Mouse (Mus musculus): ENCODE results near the gene Bcl7a. TPM values are rescaled to one million over a fixed set of nuclear protein-coding genes. Genes with fewer than 3 reads are reported as not detected.

Gene Bcl7a
- polyA plus RNA-seq, 1 experiment from 2014 or later: 4.2 TPM

GRCm38 (mm10) chr5:123300496-123301034 is 43.1 kb upstream of the Bcl7a start:
- WGBS: 72% methylated on average over 8 of the region's 8 CpGs
- no peak for TF ChIP-seq CTCF (IDR thresholded peaks at IDR 0.05; ENCODE audit: low read depth)
- H3K4me2 ChIP-seq (replicated peaks; ENCODE audit: low read depth): no peak overlapping the region

GRCm38 (mm10) chr5:123301780-123302521 is 41.7 kb upstream of the Bcl7a start:
- H3K9ac ChIP-seq (ENCODE audit: low read depth, low read length): no peak overlapping the region
- H3K27ac ChIP-seq (ENCODE audit: low read depth, low read length): no peak overlapping the region
- no peak overlapping the region for H3K4me2 ChIP-seq (replicated peaks; ENCODE audit: low read depth)
- no peaks in the 10 kb centered on the region for H3K36me3 ChIP-seq (ENCODE audit: control insufficient read depth, insufficient read depth)
- no peaks in the 10 kb centered on the region for H3K9me3 ChIP-seq (ENCODE audit: control insufficient read depth)
- no peak for ATAC-seq
- H3K27me3 ChIP-seq (replicated peaks; ENCODE audit: control insufficient read depth, insufficient read depth, low read length): no peaks in the 10 kb centered on the region
- H3K4me1 ChIP-seq (replicated peaks; ENCODE audit: control insufficient read depth, insufficient read depth, low read length): no peaks in the 10 kb centered on the region
- 84% methylated on average over 20 of the region's 20 CpGs for whole genome bisulfite sequencing
- no peak for TF ChIP-seq CTCF (IDR thresholded peaks at IDR 0.05; ENCODE audit: low read depth)
- H3K4me3 ChIP-seq (ENCODE audit: low read depth, low read length): no peak overlapping the region

More at GRCm38 (mm10) chr5:123300496-123301034, 43.1 kb upstream of the Bcl7a start:
- H3K4me1 ChIP-seq (replicated peaks; ENCODE audit: control insufficient read depth, insufficient read depth, low read length): no peaks in the 10 kb centered on the region
- H3K36me3 ChIP-seq (ENCODE audit: control insufficient read depth, insufficient read depth): no peaks in the 10 kb centered on the region
- ATAC-seq: no peak
- no peaks in the 10 kb centered on the region for H3K27me3 ChIP-seq (replicated peaks; ENCODE audit: control insufficient read depth, insufficient read depth, low read length)
- H3K27ac ChIP-seq (ENCODE audit: low read depth, low read length): no peak overlapping the region
- no peak overlapping the region for H3K9ac ChIP-seq (ENCODE audit: low read depth, low read length)
- H3K9me3 ChIP-seq (ENCODE audit: control insufficient read depth): no peaks in the 10 kb centered on the region
- H3K4me3 ChIP-seq (ENCODE audit: low read depth, low read length): no peak overlapping the region

GRCm38 (mm10) chr5:123307630-123308282 is 35.9 kb upstream of the Bcl7a start:
- TF ChIP-seq CTCF (IDR thresholded peaks at IDR 0.05; ENCODE audit: low read depth): no peak
- Histone ChIP-seq H3K27me3 (replicated peaks; ENCODE audit: control insufficient read depth, insufficient read depth, low read length) (no peaks in the 10 kb centered on the region), H3K4me3 (ENCODE audit: low read depth, low read length) (no peak overlapping the region), H3K4me1 (replicated peaks; ENCODE audit: control insufficient read depth, insufficient read depth, low read length) (no peaks in the 10 kb centered on the region), H3K36me3 (ENCODE audit: control insufficient read depth, insufficient read depth) (no peaks in the 10 kb centered on the region), H3K4me2 (replicated peaks; ENCODE audit: low read depth) (no peak overlapping the region), H3K27ac (ENCODE audit: low read depth, low read length) (no peak overlapping the region), H3K9me3 (ENCODE audit: control insufficient read depth) (no peaks in the 10 kb centered on the region), H3K9ac (ENCODE audit: low read depth, low read length) (no peak overlapping the region)
- ATAC-seq: no peak
- 74% methylated on average over 18 of the region's 18 CpGs for WGBS

- Histone ChIP-seq H3K9me3 (ENCODE audit: control insufficient read depth) (no peaks in the 10 kb centered on the region), H3K9ac (ENCODE audit: low read depth, low read length) (no peak overlapping the region), H3K4me2 (replicated peaks; ENCODE audit: low read depth) (no peak overlapping the region), H3K27me3 (replicated peaks; ENCODE audit: control insufficient read depth, insufficient read depth, low read length) (no peaks in the 10 kb centered on the region), H3K27ac (ENCODE audit: low read depth, low read length) (no peak overlapping the region; the same call in 1 of the 2 replicates), H3K4me1 (replicated peaks; ENCODE audit: control insufficient read depth, insufficient read depth, low read length) (no peaks in the 10 kb centered on the region), H3K36me3 (ENCODE audit: control insufficient read depth, insufficient read depth) (no peaks in the 10 kb centered on the region), H3K4me3 (ENCODE audit: low read depth, low read length) (no peak overlapping the region)
- no peak for TF ChIP-seq CTCF (IDR thresholded peaks at IDR 0.05; ENCODE audit: low read depth)
- no peak for ATAC-seq
- WGBS: 42% methylated on average over 10 of the region's 10 CpGs
Measured at GRCm38 (mm10) chr5:123309816-123310215, 33.8 kb upstream of the Bcl7a start.

GRCm38 (mm10) chr5:123310221-123310620 is 33.4 kb upstream of the Bcl7a start:
- Histone ChIP-seq H3K9ac (ENCODE audit: low read depth, low read length) (no peak overlapping the region), H3K27ac (ENCODE audit: low read depth, low read length) (no peak overlapping the region; the same call in 1 of the 2 replicates), H3K36me3 (ENCODE audit: control insufficient read depth, insufficient read depth) (no peaks in the 10 kb centered on the region), H3K4me2 (replicated peaks; ENCODE audit: low read depth) (no peak overlapping the region), H3K4me1 (replicated peaks; ENCODE audit: control insufficient read depth, insufficient read depth, low read length) (no peaks in the 10 kb centered on the region), H3K27me3 (replicated peaks; ENCODE audit: control insufficient read depth, insufficient read depth, low read length) (no peaks in the 10 kb centered on the region), H3K4me3 (ENCODE audit: low read depth, low read length) (no peak overlapping the region), H3K9me3 (ENCODE audit: control insufficient read depth) (no peaks in the 10 kb centered on the region)
- no peak for TF ChIP-seq CTCF (IDR thresholded peaks at IDR 0.05; ENCODE audit: low read depth)
- no peak for ATAC-seq
- 56% methylated on average over 7 of the region's 7 CpGs for WGBS

- 52% methylated on average over 12 of the region's 12 CpGs for WGBS
Measured at GRCm38 (mm10) chr5:123313058-123313630, 30.5 kb upstream of the Bcl7a start.

More at GRCm38 (mm10) chr5:123313058-123313630, 30.5 kb upstream of the Bcl7a start:
- Histone ChIP-seq H3K9me3 (ENCODE audit: control insufficient read depth) (no peaks in the 10 kb centered on the region), H3K27me3 (replicated peaks; ENCODE audit: control insufficient read depth, insufficient read depth, low read length) (no peaks in the 10 kb centered on the region), H3K4me1 (replicated peaks; ENCODE audit: control insufficient read depth, insufficient read depth, low read length) (no peaks in the 10 kb centered on the region), H3K27ac (ENCODE audit: low read depth, low read length) (no peak overlapping the region), H3K4me2 (replicated peaks; ENCODE audit: low read depth) (no peak overlapping the region), H3K9ac (ENCODE audit: low read depth, low read length) (no peak overlapping the region), H3K4me3 (ENCODE audit: low read depth, low read length) (no peak overlapping the region), H3K36me3 (ENCODE audit: control insufficient read depth, insufficient read depth) (no peaks in the 10 kb centered on the region)
- ATAC-seq: no peak
- no peak for TF ChIP-seq CTCF (IDR thresholded peaks at IDR 0.05; ENCODE audit: low read depth)

Measured in intestine, postnatal 0 days (tissue).